Mouse (Mus musculus) pancreas, adult 10 weeks (tissue): ENCODE results near the gene Grk4. TPM values are rescaled to one million over a fixed set of nuclear protein-coding genes. Genes with fewer than 3 reads are reported as not detected.

ENCODE experiments used
- polyA plus RNA-seq: library from polyadenylated mRNA; stranded (reverse); fragments of 350-450 nt; fragmentation: Illumina TruSeq; extraction: RNeasy Lipid Tissue Mini Kit (QIAGEN cat#74804); gene quantifications from one replicate; pipeline ENCODE4 v1.2.3, GENCODE M21; 2015; ENCODE audit warnings: low read depth, low replicate concordance; ENCODE audit not compliant: insufficient read depth

Gene Grk4
- 1.7 TPM for polyA plus RNA-seq

GRCm38 (mm10) chr5:34659686-34660590 is at the start of gene Grk4, which contains the start of gene Nop14:
Grk4 (plus strand) TSS chr5:34660379.
Nop14 (minus strand) TSS chr5:34660148.

DNA sequence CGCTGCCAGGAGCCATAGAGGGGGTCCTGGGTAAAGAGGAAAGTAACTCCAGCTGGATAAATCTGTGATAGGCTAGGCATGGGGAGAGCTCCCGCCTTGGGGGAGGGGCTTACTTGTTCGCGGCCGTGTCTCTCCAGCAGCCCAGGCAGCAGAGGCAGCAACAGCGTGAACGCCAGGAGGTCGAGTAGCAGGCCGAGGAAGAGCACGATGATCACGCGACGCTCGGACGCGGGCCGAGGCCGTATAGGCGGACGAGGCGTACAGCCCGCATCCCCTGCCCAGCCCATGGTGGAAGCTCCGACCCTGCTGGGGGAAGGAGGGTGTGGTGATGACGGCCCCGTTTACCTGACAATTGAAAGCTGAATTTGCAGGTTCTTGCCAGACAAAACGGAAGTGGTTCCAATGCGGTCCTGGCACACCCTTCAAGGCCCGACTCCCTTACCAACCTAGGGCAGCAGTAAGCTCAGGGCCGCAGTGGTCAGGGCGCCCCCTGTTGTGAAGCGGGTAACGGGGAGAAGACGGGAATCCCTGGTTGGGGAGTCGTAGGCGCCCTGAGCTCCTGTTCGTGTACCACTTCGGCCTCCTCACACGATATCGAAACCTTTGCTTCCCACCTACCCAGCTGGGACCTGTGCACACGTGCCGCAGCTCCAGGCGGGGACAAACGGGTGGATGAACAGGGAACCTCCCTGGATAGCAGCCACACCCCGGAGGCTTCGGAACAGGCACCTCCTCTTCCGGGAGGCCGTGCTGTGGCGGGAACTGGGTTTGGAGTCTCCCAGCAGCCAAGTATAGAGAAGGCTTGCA is 23.5 kb upstream of the Grk4 start, which contains the start of gene Mfsd10:
TSS of gene Mfsd10 (minus strand) at position 732 of the 807 bp plus-strand sequence.

DNA sequence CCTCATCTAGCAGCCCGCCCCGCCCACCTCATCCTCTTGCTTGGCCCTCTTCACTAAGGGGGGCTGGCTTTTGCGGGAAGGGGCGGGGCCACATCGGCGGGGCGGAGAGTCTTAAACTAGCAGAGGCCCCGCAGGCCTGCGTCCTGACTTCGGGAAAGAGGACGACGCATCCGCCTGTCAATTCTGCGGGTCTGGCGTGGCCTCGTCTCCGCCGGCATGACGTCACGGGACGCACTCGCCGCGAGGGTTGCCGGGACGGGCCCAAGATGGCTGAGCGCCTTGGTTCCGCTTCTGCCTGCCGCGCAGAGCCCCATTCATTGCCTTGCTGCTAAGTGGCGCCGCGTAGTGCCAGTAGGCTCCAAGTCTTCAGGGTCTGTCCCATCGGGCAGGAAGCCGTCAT is 101.3 kb downstream of the Grk4 start, which contains the start of gene Htt:
TSS of gene Htt (plus strand) at position 232 of the 400 bp plus-strand sequence.

Other genes starting within 250 kb of the Grk4 start
- gene Tnip2, start 146.4 kb upstream of the Grk4 start, polyA plus RNA-seq: 6.7 TPM
- 1.4 TPM for gene Sh3bp2, start 134.5 kb upstream of the Grk4 start, polyA plus RNA-seq
- gene Add1, start 86.7 kb upstream of the Grk4 start, polyA plus RNA-seq: 37.8 TPM
- 25.5 TPM for gene Mfsd10, start 23.2 kb upstream of the Grk4 start, polyA plus RNA-seq
- 8.3 TPM for gene Nop14, start 231 bp upstream of the Grk4 start, polyA plus RNA-seq
- gene Htt, start 101.4 kb downstream of the Grk4 start, polyA plus RNA-seq: 3.5 TPM
- gene Msantd1, start 247.6 kb downstream of the Grk4 start, polyA plus RNA-seq: 2.8 TPM